Mouse (Mus musculus) adrenal gland, postnatal 14 days (tissue): ENCODE measurements around the gene Vmn2r100. TPM values are rescaled to one million over a fixed set of nuclear protein-coding genes. Genes with fewer than 3 reads are reported as not detected.

Experiments used
- DNase-seq: peaks from one replicate; pipeline ENCODE4 v3.0.0; 2021; ENCODE audit warnings: mixed read lengths
- long read RNA-seq, 2 experiments: library from polyadenylated mRNA; stranded (forward); transcript quantifications; one replicate each; pipeline ENCODE4 v2.0.0; 2021
- total RNA-seq: library from RNA; stranded (reverse); gene quantifications from 2 replicates; pipeline ENCODE4 v1.2.3, GENCODE M21; 2021

Gene Vmn2r100
- total RNA-seq = not detected in 2 replicates
- long read RNA-seq, experiment 1 = 0 reads
- long read RNA-seq, experiment 2 = 0 reads

DNA sequence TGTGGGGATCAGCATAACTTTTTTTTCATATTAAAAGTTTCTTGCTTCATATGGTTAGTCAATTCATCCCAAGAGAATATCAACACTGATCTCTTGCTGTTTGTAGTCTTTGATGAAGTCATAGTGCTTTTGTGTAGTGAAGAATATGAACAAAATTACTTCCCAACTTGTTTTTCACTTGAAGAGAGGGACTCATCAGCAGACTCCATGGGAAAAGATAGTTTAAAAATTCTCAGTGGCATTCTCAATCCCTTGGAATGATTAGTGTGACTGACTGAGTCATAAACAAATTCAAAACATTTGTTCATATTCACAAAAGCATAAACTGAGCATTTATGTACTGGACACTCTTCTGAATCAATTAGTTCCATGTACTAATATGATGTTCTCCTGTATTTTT is at the start of gene Vmn2r100:
Gene Vmn2r100 (plus strand): TSS at position 301 of the 400 bp plus-strand sequence.
- DNase-seq = no peak

DNA sequence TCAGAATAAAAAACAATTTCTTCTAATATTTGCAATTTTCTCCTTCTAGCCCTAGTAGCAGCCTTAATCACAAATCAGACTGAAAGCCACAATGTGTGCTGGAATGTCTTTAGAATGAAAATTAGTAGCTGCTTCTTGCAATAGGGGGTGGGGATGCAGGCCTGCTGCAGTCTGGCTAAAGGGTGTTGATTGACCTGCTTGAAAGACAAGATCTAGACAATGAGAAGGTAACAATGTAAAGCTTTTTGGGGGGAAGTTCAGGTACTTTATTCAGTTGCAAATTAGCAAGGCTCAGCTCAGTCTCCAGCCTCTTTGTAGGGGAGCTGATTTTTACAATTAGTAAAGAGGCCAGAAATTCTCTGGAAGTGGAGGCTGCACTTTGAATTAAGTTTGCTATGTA is 21.7 kb upstream of the Vmn2r100 start:
- DNase-seq = no peak

DNA sequence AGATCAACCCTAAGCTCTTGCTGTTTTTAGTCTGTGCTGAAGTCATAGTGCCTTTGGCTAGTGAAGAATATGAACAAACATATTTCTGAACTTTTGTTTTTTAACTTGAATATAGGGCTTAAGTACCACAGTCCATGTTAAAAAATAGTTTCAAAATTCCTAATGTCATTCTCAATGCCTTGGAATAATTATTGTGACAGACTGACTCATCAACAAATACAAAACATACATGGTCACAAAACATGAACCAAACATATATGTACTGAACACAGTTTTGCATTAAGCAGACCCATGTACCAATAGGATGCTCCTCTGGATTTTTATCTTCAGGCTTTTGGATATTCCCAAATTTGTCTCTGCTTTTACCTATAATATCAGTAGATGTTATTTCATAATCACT is 72.4 kb downstream of the Vmn2r100 start, which contains the start of gene Vmn2r101:
Gene Vmn2r101 (plus strand): TSS at position 301 of the 400 bp plus-strand sequence.
- DNase-seq = no peak

Other genes with a start within 250 kb of the Vmn2r100 start
- gene Vmn2r99, start 142.8 kb upstream of the Vmn2r100 start, total RNA-seq = not detected in 2 replicates
- gene Vmn2r101, start 72.5 kb downstream of the Vmn2r100 start, total RNA-seq = not detected in 2 replicates
- not detected in 2 replicates for gene Vmn2r102, start 155.6 kb downstream of the Vmn2r100 start, total RNA-seq